Mouse (Mus musculus): ENCODE measurements at regions not wholly inside any gene's neighbourhood (a gene's known extent, or its start where the extent isn't known, plus 50 kb on each side); places are given as distances from the start of the nearest gene placed in this dataset.
A peak's percentile ranks its signal among the peaks of the same experiment; 100 is the strongest.

DNA sequence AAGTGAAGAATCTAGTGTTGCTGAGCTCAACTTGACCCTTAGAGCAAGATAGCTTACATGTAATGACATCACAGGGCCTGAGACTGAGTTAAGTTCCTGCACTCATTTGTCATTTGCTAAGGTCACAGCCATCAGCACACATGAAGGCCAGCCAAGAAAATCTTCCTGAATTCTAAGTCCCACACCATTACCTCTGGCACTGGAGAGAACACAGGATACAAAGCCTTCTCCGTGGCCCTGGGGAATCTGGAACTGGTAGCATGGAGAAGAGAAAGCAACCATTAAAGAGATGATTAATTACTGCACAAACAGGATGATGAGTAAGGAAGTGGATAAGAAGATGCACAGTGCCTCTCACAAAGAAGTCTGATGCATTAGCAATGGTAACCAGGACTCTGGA, 232.0 kb downstream of the Wdr72 start:
- no peak for DNase-seq

DNA sequence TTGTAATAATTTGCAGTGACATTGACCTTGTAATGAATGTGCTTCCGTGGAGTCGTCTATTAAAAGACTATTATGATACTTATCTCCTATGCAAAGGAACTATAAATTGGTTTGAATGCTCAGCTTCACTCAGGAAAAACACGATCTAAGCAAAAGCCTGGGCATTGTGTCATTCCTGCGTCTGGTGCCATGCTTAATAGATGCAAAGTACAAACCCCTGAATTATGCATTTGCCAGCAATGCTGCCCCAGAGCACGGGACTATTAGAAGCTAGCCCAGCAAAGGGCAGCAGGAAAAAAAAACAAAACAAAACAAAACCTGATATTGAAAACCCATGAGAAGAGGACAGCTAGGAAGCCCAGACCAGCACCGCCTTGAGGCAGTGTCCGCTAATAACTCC, 234.9 kb downstream of the Wdr72 start:
- no peak for DNase-seq

DNA sequence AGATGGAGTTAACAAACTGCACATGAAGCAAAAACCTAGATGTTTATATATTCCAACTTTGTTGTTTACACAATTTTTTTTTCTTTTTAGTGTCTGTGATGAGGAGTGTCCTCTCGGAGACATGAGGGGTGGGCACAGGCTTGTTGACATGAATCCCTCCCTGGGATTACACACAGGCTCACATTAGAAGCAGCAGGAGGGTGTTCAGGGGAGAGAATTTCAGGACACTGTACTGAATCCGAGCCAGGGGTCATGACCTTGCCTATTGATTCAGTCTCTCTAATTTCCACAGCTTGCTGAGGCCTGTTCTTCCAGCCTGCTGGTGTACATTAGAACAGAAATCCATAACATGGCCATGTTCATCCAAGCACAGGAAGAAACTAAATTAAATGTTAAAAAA, 238.6 kb downstream of the Wdr72 start:
- peak in 1 of 2 experiments; percentile 4 for DNase-seq

DNA sequence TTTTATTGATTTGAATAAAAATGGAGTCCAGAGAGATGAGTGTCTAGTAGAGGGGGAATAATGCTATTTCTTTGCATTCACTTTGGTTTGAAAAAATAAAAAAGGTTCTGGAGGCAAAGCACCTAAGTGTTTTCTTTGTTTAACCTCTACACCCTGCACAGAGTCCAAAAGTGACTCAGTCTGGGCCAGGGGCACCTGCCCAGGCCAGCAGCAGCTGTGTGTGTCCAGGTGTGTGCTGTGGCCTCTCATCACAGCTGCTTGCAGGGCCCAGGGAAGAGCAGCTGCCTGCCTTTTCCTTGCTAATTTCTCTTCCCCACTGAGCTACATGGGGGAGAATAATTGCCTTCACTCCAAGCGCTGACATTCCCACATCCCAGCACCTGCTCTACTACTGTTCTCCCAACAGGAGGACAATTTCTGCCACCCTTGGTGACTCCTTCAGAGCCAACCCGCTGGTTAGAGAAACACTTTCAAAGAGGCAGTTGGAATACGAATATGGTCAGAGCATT, 255.8 kb downstream of the Wdr72 start:
- no peak for DNase-seq

DNA sequence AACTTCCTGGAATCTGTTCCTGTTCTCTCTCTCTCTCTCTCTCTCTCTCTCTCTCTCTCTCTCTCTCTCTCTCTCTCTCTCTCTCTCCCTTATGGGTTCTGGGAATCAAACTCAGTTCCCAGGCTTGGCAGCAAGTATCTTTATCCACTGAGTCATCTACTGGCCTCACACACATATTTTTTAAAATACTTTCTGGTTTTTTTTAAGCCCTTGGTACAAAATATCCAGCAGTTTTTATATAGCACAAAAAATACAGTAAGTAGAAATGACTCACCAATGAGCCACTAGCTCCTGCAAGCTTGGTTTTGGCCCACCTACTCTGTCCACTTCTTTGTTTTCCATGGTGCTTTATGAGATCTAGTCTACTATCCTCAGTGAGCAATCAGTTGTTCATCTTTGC, 266.0 kb downstream of the Wdr72 start:
- DNase-seq: no peak

DNA sequence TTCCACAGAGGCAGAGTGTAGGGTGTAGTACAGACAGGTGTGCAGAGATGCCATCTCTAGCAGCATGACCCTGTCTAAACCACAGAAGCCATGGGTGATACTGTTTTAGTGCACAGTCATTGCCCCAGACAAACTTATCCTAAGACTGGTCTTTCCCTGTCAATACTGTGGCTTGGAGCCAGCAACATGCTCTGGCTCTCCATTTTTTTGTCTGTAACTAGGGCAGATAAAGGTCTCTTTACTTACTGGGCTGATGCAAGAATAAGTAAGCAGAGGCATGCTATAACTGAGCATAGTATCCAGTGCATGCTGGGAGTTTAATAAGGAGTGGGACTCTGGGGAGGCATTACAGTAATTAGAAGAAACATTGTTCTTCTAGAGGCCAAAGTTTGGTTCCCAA, 267.0 kb downstream of the Wdr72 start:
- DNase-seq: no peak

DNA sequence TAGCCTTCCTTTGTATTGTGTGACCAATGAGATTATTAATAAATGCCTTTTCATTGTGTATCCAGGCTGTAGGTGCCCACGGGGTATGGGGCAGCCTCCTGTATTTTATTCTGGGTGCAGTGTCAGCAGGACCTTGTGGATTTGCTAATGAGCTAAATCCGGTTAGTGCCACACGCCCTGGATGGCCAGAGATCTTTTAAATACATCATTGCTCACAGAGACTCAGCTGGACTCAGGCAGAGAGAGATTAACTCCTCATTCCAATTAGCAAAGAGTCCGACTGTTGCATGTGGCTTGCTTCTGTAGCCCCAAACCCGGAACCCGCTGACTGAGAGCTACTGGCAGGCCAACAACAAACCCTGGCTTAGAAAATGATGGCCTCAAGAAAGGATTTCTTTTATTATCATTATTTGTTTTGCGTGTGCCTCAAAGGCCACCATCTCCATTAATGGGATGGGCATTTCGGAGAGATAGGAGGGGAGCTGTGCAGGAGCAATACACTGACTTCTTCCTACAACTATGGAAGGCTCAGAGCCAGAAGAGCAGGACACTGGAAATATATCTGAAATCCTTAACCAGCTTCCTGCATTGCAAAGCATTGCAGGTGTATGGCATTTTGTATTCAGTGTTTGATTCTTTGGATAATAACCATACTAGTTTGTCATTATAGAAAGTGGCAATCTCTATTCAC, 274.2 kb downstream of the Wdr72 start:
- DNase-seq: no peak

DNA sequence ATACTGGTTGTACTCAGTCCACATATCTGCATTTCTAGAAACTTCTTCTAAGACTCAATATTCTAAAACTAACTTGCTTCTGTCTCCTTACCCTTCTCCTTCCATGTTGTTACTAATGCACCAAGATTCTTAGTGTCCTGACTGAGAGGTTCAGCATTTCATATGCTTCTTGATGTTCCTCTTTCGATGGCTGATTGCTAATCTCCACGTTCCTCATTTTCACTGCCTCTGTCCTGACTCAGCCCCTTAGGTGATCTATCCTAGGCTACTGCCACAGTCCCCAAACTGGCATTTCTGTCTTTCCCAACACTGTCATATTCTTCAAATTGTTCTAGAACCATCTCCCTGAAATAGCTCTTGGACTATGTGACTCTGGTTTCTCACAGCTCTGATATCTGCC, 315.4 kb downstream of the Wdr72 start:
- DNase-seq: no peak

DNA sequence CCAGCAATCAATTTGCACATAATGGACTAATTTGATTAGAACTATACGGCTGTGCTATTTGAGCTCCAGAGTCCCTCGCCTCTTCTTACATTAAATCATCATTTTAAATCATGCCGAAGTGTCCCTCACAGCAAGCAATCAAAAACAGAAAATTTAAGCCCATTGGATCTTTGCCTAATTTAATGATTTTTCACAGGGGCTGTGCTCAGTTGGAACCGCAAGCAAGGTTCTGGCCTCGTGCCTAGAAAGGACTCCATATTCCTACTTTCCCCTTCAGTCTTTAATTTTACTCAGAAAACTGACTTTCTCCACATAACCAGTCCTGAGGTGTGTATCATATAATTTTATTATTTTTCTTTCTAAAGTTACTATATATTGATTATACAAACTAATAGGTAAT, 339.8 kb downstream of the Wdr72 start:
- DNase-seq: peak; percentile 67 to 70

DNA sequence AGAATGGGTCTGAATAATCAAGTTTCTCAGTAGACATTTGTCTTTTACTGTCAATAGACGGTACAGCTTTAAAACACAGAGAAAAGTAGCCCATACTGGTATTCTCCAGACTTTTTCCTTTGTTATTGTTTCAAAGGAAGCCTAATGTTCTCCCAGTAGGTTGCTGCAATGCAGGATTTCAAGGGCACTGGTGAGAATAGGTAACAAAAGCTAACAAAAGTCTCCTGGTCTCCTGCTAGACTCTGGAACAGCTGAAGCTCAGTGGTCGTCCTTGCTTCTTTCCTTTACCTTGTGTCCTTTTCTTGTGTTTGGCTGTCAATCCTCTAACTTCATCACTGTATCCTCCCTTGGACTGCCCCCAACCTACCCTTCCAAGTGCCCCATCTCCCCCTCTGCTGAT, 350.9 kb downstream of the Wdr72 start:
- no peak for DNase-seq

DNA sequence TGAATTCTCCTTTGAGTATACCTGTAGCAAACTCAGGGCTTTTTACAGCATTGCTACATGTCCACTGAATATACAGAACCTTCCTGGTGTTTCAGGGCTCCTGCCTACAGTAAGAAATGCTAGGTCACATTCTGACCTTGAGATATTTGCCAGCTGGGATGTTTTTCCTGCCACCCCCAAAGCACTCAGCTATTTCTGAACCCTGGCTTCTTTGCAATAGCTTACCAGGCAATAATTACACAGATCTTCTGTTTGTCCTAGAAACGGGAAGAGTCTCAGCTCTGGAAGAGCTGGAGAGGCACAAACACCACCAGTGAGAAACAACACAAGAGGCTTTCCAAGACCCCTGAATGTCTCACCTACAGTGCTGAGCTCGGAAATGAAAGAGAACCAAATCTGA, 366.7 kb downstream of the Wdr72 start:
- DNase-seq: no peak

DNA sequence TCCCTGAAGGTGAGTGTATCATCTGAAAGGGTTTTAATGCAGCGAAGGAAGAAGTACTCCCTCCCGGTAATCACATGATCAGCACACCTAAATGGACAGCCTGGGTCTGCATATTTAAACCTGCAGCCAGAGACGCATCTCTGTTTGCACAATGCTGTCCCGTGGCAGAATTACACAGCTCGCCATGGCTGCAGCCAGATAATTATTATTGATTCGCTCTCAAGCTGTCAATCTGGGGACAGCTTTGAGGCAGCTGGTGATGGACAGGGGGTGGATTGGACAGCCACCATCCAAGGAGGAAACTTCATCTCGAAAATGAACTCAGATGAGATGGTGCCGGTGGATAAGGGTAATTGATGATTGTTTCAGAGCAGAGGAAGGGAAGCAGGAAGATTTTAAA, 369.1 kb downstream of the Wdr72 start:
- DNase-seq: no peak

DNA sequence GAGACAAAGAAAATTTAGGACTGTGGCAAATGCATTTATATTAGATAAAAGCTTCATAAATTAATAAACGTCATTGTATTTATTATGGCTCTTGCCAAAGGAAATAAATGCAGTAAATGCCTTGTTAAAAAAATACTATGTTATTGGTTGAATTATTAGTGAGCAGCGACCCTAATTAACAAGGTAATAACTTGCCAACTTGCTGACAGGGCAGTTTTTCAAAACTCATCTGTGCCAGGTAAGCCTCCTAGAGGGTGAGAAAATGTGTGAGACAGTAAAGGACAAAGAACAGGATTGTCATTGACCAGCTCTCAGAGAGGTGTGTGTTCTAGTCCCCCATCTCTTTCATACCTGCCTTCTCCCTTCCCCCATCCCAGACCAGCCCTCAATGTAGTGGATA, 347.8 kb upstream of the Onecut1 start:
- DNase-seq: no peak

DNA sequence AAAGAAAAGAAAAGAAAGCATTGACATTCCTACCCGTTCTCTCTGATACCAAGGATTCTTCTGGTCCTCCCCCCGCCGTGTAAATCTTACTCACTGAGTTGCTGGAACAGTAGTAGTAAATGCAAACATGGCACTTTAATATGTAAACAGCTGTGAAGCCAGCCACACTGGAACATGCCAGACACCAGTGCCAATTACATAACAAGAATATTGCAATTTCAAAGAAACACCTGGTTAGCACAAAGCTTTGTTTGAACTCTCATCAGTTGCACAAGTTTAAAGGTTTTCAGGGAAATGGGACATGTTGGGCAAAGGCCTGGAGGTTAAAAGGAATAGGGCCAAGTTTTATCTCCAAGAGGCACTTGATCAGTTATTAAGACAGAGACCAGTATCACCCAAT, 333.2 kb upstream of the Onecut1 start:
- no peak for DNase-seq

DNA sequence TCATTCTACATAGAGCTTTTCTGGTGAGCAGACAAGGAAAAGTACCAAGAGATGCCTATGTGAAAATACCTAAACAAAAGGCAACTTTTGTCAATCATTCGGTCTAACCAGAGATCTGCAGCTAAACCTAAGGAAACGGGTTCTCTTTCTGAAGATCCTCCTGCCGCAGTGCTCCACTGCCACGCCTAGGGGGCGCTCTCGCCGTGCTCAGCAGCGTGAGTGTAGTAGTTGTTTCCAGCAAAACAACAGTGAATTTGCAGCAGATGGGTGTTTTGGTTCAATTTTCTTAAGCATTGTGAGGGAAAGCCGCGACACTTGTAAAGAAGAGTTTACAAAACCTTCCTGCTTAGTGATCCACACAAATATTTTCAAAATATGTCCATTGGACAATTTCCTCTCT, 331.4 kb upstream of the Onecut1 start:
- DNase-seq: peak; percentile 90 to 91

DNA sequence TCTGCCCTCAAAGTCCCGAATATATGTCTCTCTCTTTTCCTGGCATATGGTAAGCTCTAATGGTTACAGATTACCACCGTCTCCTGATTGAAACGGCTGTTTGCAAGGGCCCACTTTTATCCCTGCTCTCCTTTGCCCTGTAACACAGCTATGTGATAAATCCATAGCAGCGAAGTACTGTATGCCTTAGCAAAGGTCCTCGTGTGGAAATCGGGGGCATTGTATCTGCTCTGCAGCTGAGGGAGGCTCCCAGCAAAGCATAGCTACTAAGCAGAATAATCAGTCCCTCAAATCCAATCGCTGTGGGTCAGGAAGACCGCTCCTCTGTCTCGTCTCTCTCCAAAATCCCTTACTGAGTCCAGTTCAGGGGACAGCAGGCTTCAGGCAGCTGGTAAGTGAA, 331.0 kb upstream of the Onecut1 start:
- DNase-seq: peak; percentile 21 to 28

DNA sequence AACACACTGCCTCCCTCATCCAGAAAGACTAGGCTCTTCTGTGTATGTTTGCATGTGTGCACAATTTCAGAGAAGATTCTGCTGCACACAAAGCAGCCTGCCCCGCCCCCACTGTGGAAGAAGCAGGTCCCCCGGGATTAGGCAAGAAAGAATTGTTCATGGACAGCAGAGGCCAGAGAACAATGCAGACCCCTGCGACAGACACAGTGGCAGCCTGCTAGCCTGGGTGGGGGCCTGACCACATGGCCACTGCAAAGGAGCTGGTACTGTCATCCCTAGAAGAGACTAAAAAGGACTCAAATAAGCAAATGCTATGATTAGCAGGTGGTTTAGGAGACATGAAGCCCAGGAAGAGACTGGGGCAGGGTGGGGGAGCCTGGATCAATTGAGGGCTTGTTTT, 329.7 kb upstream of the Onecut1 start:
- DNase-seq: peak; percentile 7 to 17

DNA sequence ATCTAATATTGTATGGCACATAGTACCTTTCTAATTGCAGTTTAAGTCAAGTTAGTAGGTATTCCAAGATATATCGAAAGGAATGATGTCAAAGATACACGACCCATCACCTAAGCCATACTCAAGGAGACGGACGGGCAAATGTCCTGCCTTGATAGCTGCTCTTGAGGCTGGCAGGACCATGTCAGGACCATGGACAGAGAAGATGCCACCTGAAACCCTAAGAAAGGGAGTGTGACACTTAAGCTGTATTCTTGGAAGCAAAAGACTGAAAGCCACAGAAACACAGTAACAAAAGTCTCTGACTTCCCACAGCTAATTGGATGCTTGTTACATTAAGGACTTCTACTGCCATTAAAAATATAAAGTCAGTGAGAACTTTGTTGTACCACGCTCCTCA, 326.7 kb upstream of the Onecut1 start:
- no peak for DNase-seq

DNA sequence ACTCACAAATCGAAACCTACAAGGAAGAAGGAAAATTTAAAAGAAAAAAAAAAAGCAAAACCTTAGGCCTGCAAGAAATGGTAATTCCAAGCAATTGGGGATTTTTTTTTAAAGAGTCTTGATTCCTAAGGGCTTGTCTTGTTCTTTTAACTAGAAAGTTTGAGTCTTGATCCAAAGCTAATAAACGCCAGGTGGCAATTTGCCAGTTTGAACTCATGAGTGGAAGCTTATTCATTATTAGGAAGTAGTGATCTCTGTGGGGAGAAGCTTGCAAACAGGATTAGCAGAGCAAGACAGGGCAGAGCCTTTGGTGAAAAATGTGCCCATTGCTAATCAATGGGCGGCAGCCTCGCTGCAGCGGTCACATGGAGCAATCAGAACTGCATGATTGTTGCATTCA, 305.6 kb upstream of the Onecut1 start:
- DNase-seq: peak in 1 of 2 experiments; percentile 9

DNA sequence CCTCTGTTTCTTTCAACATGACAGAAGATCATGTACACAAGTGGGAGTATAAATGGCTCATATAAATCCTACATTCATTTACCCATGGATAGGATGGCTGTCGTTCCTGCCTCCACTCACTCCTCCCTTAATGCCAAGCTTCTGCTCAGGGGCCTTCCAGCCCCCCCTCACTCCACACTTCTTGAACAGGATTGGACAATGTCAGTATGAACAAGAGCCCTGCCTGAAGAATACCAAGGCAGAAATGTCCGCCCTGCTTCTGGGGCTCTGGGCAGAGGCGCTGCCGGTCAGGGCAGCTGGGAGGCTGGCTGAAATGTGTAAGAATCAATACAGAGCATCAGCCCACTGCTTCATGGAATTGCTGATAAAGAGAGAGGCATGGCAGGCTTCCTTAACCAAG, 269.0 kb upstream of the Onecut1 start:
- DNase-seq: no peak

DNA sequence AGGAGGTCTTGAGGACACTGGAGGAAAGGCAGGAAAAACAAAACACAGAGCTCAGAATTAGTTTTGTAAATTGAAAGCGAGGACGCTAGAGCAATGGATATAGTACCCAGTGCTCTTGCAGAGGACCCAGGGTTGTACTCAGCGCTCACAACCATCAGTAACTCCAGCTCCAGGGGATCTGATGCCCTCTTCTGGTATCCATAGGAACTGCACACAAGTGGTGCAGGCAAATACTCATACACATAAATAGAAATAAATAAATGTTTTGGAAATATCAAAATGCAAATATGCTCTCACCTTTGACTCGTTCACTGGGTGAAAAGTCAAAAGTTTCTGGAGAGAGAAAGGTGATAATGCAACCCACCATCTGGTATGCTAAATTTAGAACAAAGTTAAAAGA, 267.8 kb upstream of the Onecut1 start:
- DNase-seq: no peak

DNA sequence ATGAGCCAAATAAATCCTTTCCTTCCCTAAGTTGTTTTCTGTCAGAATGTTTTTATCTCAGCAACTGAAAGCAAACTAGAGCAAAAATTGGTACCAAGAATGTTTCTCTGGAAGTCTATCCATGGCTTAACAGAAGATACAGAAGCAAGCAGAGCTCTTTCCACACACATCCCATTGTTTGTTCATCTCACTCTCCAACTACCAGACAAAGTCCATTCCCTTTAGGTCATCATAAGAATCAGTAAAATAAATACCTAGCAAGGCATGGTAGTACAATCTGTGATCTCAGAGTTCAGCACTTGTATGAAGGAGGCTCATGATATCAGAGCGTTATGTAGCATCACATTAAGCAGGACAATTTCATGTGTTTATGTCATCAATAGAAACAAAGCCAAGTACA, 257.3 kb upstream of the Onecut1 start:
- DNase-seq: no peak

DNA sequence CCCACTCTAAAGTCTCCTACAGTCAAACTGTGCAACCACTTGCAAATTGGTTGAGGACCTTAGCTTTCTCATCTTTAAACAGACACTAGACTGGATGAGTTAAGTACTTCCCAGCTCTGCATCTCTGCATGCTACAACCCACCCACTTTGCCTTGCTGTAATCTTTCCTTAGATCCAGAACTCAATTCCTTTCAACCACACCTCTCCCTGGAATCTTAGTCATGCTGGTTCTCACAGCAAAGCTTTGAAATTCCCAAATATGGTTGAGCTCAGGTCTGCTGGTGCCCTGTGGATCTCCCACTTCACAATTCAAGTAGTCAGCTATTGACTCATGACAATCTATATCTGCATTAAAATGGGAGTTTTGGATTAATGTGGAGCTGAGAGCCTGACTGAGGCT, 239.8 kb upstream of the Onecut1 start:
- no peak for DNase-seq

DNA sequence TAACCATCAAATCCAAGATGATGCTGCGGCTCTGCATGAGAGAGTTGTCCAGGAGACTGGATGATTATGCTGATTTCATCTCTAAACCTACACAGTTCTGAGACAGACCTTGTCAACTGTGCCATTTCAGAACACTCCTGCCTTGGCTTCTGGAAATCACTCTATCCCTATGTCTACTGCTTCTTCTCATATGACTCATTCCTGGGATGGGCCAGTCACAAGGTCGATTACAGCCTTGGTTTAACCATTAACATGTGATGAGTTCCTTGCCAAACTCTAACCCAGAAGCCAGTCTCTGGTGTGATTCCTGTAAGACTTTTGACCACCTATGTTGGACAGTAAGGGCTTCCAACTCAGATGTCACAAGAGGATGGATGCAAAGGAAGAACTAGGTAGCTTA, 216.3 kb upstream of the Onecut1 start:
- DNase-seq: no peak

DNA sequence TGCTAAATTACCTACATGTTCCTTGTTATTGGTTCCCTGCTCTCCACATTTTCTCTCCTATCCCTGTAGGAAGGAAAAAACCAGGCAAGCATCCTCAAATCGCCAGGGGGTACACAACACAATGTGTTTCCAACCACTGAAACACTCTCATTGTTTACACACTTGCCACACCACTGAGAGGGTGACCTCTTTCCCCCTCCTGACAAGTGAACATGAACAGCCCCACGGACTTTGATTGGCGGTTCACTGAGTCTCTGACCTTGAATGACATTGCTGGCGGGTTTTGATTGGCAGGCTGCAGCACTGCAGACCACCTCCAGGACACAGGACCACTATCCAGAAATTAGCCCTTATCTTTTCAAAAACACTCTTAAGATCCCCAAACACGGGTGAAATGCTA, 211.7 kb upstream of the Onecut1 start:
- peak; percentile 20 to 25 for DNase-seq

Data from cerebellum, postnatal 10 days (tissue).